Mouse (Mus musculus): Measurements from ENCODE around the gene Gm5741.

- TF ChIP-seq CTCF (IDR thresholded peaks at IDR 0.05; ENCODE audit: low read depth, low read length) = no peak
- TF ChIP-seq POLR2A (IDR thresholded peaks at IDR 0.05; ENCODE audit: insufficient read depth, low read length) = no peak
- TF ChIP-seq EP300 (IDR thresholded peaks at IDR 0.05; ENCODE audit: insufficient read depth, low read depth, low read length) = no peak
Measured at GRCm38 (mm10) chr8:85071041-85071440, 3.3 kb upstream of the Gm5741 start.
